Mouse (Mus musculus): Measurements from ENCODE around the gene Gfpt2.
"Not testable (repeated sequence)": the region's sequence is repeated elsewhere in the genome, so short reads cannot be mapped to it uniquely, and the experiment has no call there.

Gene Gfpt2

GRCm38 (mm10) chr11:49793619-49794341 lies at the start of gene Gfpt2:
Gene Gfpt2, plus strand, starts transcription at chr11:49794178.
- peak; percentile 90 to 93 for DNase-seq (ENCODE audit: low spot score in 2 of 2)

- no peak for DNase-seq (ENCODE audit: low spot score in 2 of 2)
Observed at GRCm38 (mm10) chr11:49744981-49745380, 49.0 kb upstream of the Gfpt2 start.

- no peak for DNase-seq (ENCODE audit: low spot score in 2 of 2)
Observed at GRCm38 (mm10) chr11:49745839-49746238, 48.1 kb upstream of the Gfpt2 start.

- DNase-seq (ENCODE audit: low spot score in 2 of 2), result no peak
Observed at GRCm38 (mm10) chr11:49746756-49747155, 47.2 kb upstream of the Gfpt2 start.

- no peak for DNase-seq (ENCODE audit: low spot score in 2 of 2)
Observed at GRCm38 (mm10) chr11:49754958-49755665, 38.9 kb upstream of the Gfpt2 start.

GRCm38 (mm10) chr11:49758096-49758495 lies 35.9 kb upstream of the Gfpt2 start:
- no peak for DNase-seq (ENCODE audit: low spot score in 2 of 2)

- no peak for DNase-seq (ENCODE audit: low spot score in 2 of 2)
Observed at GRCm38 (mm10) chr11:49761130-49761529, 32.8 kb upstream of the Gfpt2 start.

- no peak for DNase-seq (ENCODE audit: low spot score in 2 of 2)
Observed at GRCm38 (mm10) chr11:49763555-49763954, 30.4 kb upstream of the Gfpt2 start.

GRCm38 (mm10) chr11:49764023-49764422 lies 30.0 kb upstream of the Gfpt2 start:
- no peak for DNase-seq (ENCODE audit: low spot score in 2 of 2)

GRCm38 (mm10) chr11:49764639-49765299 lies 29.2 kb upstream of the Gfpt2 start:
- peak; percentile 27 to 38 for DNase-seq (ENCODE audit: low spot score in 2 of 2)

- no peak for DNase-seq (ENCODE audit: low spot score in 2 of 2)
Observed at GRCm38 (mm10) chr11:49765377-49766136, 28.4 kb upstream of the Gfpt2 start.

- DNase-seq (ENCODE audit: low spot score in 2 of 2), result no peak
Observed at GRCm38 (mm10) chr11:49766137-49766411, 27.9 kb upstream of the Gfpt2 start.

- DNase-seq (ENCODE audit: low spot score in 2 of 2), result not testable (repeated sequence)
Observed at GRCm38 (mm10) chr11:49767497-49767896, 26.5 kb upstream of the Gfpt2 start.

- DNase-seq (ENCODE audit: low spot score in 2 of 2), result no peak
Observed at GRCm38 (mm10) chr11:49768781-49769180, 25.2 kb upstream of the Gfpt2 start.

GRCm38 (mm10) chr11:49770676-49771550 lies 23.1 kb upstream of the Gfpt2 start:
- no peak for DNase-seq (ENCODE audit: low spot score in 2 of 2)

- DNase-seq (ENCODE audit: low spot score in 2 of 2), result no peak
Observed at GRCm38 (mm10) chr11:49772251-49772650, 21.7 kb upstream of the Gfpt2 start.

GRCm38 (mm10) chr11:49774894-49775293 lies 19.1 kb upstream of the Gfpt2 start:
- DNase-seq (ENCODE audit: low spot score in 2 of 2), result no peak

GRCm38 (mm10) chr11:49778844-49779243 lies 15.1 kb upstream of the Gfpt2 start:
- no peak for DNase-seq (ENCODE audit: low spot score in 2 of 2)

- DNase-seq (ENCODE audit: low spot score in 2 of 2), result no peak
Observed at GRCm38 (mm10) chr11:49780161-49780817, 13.7 kb upstream of the Gfpt2 start.

- no peak for DNase-seq (ENCODE audit: low spot score in 2 of 2)
Observed at GRCm38 (mm10) chr11:49781833-49782399, 12.1 kb upstream of the Gfpt2 start.
